Mouse (Mus musculus): Measurements from ENCODE around the gene 2810006K23Rik. TPM values are rescaled to one million over a fixed set of nuclear protein-coding genes. Genes with fewer than 3 reads are reported as not detected.
A peak's percentile ranks its signal among the peaks of the same experiment; 100 is the strongest.
"Not testable (repeated sequence)": the region's sequence is repeated elsewhere in the genome, so short reads cannot be mapped to it uniquely, and the experiment has no call there.

2810006K23Rik gene
- total RNA-seq, 2 experiments from 2014 or later = 11.7 to 11.9 TPM

DNA sequence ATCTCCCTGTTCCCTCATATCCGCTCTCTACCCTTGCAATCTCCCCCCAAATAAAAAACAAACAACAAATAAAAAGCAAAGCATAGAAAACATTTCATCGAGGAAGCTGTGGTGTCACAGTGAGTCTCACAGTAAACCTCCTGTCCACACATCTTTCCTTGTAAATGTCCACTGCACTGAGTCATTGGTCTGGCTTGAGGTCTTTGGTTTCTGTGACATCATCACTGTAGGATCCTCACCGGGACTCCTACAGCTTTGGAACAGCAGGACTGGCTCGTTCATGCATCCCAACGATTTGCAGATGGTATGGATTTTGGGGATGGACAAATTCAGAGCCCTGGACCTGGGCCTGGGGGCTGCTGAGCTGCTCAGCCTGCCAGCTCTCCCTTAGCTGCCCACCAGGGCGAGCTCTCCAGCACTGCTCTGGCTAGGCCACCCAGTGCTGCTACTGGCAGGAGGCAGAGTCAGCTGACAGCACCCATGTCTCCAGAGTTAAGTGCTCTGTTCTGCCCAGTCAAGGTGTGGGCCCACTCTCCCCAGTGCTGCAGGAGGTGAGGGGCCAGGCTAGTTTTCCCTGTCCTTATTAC is 14.0 kb downstream of the 2810006K23Rik start:
- intact Hi-C loops (cut with DNase I) = not testable (repeated sequence)
- peak in 1 of 2 experiments; percentile 27 for DNase-seq

DNA sequence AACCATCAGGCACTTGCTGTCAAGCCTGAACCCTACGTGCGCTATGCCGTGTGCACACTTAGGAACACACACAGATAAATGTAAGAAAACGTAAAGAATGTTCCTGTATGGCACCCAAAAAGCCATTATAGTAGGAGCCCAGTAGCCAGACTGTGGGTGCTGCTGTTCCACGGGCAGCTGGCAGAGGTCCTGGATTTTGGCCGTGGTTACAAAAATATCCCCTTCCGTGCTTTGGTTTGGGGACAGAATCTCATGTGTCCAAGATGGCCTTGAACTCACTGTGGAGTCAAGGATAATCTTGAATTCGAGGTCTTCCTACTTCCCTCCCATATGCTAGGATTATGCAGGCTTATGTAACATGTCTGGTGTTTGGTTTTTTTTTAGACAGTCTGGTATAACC is 15.0 kb downstream of the 2810006K23Rik start:
- DNase-seq = no peak
- intact Hi-C loops (cut with DNase I) = no loop called here

DNA sequence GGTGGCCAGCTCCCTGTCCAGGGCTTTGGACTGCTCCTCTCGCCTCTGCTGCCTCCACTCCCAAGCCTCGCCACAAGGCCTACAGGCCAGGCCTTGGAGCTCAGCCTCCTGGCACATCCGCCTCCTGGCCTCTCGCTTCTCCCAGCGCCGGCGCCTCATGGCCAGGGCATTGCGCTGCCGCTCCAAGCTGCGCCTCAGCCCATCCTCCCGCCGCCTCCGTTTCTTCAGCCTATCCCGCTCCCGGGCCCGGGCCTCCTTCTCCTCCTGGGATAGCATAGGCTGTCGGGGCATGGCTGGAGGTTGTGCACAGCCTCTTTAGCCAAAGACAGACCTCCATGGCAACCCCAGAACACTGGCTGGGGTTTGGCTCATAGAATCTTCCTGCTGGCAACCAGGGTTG is 21.3 kb downstream of the 2810006K23Rik start:
- intact Hi-C loops (cut with DNase I) = no loop called here
- DNase-seq = peak in 1 of 2 experiments; percentile 29

- no peak for DNase-seq
- intact Hi-C loops (cut with DNase I) = no loop called here
Measured at GRCm38 (mm10) chr5:124350350-124350749, 22.5 kb downstream of the 2810006K23Rik start.

DNA sequence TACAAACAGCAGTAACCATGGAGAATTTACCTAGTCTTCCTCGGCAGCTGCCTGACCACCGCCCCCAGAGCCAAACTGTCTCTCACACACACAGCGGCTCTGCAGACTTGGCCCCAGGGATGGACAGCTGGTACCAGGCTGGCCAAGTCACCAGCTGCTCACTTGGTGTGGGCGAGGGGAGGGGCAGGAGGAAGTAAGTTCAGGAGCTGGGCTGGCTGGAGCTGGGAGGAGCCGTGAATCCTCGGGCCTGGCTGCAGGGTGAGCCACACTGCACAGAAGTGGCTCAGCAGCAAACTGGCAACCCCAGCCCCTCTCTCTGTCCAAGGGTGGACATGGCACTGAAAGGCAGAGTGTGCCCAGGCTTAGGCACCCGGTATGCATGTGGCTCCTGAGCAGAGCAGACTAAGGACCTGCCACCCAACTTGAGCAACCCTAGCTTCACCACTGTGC is 23.2 kb downstream of the 2810006K23Rik start:
- peak; percentile 59 to 66 for DNase-seq
- intact Hi-C loops (cut with DNase I) = no loop called here

DNA sequence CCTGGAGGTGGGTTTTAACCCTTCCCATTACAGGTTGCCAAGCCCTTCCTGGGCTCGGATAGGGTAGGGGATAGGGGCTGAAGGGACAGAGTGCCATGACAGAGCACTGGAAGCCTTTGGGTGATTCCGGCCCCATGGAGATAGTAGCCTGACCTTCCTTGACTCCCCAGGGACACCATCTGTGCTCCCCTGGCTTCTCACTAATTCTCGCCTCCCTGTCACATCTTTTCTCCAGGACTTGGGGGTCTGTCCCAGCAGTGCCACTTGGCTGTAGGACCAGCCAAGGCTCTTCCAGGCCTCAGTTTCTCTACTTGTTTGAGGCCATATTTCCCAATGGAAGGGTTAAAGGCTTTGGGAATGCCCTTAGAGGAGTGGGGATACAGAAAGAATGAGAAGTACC is 23.7 kb downstream of the 2810006K23Rik start:
- no peak for DNase-seq
- intact Hi-C loops (cut with DNase I) = loop anchor here (2.0 kb wide), 1 partner anchor 23 kb away; the partner anchor contains the start of gene 2810006K23Rik

GRCm38 (mm10) chr5:124352141-124352920 is 24.4 kb downstream of the 2810006K23Rik start:
- peak; percentile 83 to 86 for DNase-seq
- intact Hi-C loops (cut with DNase I) = loop anchor here (2.0 kb wide), 1 partner anchor 24 kb away; the partner anchor contains the start of gene 2810006K23Rik

- intact Hi-C loops (cut with DNase I) = loop anchor here (2.0 kb wide), 1 partner anchor 24 kb away; the partner anchor contains the start of gene 2810006K23Rik
Measured at GRCm38 (mm10) chr5:124353011-124353725, 25.3 kb downstream of the 2810006K23Rik start.

DNA sequence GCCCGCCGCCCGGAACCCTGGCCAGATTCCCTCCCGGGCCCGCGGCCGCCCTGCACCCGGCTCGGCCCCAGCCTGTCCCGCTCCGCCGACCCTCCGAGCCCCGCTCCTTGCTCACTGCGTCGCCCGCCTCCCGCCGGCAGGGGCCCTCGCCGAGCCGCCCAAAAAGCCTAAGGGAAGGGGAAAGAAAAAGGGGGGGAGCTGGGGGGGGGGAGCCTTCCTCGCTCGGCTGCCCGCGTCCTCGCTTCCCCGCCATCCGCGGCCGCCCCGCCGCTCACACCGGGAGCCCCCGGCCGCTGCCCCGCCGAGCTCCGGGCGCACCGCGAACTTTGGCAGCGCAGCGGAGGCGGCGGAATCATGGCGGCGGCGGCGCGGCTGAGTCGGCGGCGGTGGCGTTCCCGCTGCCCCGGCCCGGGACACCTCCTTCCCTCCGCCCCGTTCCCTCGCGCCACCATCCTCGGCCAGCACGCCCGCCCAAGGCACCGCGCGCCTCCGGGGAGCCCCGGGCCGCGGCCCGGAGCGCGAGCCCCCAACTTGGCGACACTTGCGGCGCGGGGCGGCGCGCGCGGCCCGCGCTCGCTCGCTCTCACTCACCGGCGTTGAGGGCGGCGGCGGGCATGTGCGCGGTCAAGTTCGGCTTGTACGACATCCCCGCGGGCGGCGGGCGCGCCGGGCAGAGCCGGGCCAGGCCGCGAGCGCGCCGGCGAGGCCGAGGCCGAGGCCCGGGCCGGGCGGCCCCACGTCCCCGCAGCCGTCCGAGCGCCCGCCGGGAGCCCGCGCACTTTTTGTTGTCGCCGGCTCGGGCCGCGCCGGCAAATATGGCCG is 26.0 kb downstream of the 2810006K23Rik start:
- peak; percentile 75 to 78 for DNase-seq
- intact Hi-C loops (cut with DNase I) = loop anchor here (2.0 kb wide), 1 partner anchor 25 kb away; the partner anchor contains the start of gene 2810006K23Rik

More at GRCm38 (mm10) chr5:124353011-124353725, 25.3 kb downstream of the 2810006K23Rik start:
- peak in 1 of 2 experiments; percentile 55 for DNase-seq

- peak; percentile 40 to 58 for DNase-seq
Measured at GRCm38 (mm10) chr5:124354574-124355424, 26.9 kb downstream of the 2810006K23Rik start.

DNA sequence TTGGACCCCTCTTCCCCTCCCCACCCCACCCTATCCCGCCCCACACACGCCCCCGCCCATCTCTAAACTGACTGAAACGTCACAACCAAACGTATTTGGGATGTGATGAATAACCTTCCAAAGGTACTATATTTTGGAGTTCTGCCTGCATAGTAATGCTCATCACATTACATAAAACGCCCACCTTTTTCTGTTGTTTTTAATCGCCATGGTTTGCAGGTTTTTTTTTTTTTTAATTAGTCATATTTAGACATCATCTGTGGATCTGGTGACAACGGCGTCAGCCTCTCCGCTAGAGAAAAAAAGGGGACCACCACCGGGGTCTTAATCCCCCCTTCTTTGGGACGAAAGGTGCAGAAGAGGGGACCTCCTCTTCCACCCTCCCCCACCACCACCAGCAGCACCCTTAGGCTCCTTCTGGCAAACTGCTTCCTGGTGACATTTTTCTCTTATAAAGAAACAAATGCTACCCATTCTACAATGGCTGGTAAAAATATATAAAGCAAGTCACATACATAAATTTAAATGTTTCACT is 27.6 kb downstream of the 2810006K23Rik start:
- no peak for DNase-seq
- intact Hi-C loops (cut with DNase I) = no loop called here

More at GRCm38 (mm10) chr5:124354574-124355424, 26.9 kb downstream of the 2810006K23Rik start:
- intact Hi-C loops (cut with DNase I) = no loop called here

- intact Hi-C loops (cut with DNase I) = no loop called here
- DNase-seq = no peak
Measured at GRCm38 (mm10) chr5:124356695-124357094, 28.8 kb downstream of the 2810006K23Rik start.

GRCm38 (mm10) chr5:124359641-124360040 is 31.8 kb downstream of the 2810006K23Rik start:
- no peak for DNase-seq
- intact Hi-C loops (cut with DNase I) = no loop called here

DNA sequence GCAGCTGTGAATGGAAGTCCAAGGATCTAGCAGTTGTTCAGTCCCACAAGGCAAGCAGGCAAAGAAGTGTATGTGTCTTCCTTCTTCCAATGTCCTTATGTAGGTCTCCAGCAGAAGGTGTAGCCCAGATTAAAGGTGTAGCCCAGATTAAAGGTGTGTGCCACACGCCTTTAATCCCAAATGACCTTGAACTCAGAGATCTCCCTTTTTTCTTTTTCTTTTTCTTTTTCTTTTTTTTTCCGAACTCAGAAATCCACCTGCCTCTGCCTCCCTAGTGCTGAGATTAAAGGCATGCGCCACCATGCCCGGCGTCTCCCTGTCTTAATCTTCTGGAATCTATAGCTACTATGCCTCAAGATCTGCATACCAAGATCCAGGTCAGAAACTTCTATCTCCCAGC is 35.1 kb downstream of the 2810006K23Rik start, which contains the start of gene Cdk2ap1:
Gene Cdk2ap1 (minus strand): TSS at position 101 of the 400 bp plus-strand sequence.
- DNase-seq; intact Hi-C loops (cut with DNase I): not testable (repeated sequence)

DNA sequence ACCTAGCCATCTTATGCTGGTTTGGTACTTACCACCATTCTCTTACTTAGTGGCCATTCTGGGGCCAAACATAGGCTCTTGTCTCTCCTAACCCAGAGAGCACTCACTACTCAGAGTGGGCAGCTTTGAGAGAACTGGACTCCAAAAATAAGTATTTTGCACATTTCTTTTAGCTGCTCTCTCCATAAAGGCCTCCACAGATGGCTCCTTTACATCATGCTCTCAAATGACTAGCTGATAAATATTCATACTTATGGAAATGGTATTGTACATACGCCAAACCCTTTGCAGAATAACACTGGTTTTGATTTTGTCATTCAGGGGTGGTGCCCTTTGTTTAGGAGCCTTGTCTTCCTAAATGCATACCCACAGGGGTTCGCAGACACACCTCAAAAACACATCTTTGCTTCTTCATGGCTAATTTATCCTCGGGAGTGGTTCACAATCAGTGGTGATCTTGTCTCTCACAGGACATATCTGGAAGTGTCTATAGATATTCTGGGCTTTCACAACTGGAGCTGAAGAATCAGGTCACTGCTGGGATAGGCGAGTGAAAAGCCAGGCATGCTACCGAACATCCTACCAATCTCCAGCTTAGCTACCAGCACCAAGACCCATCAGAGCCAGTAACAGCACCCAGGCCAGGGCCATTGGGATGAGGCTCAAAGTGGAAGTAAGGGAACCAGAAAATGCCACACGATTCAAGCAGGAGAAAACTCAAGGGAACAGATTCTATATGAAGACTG is 36.5 kb downstream of the 2810006K23Rik start:
- intact Hi-C loops (cut with DNase I) = no loop called here
- DNase-seq = no peak

DNA sequence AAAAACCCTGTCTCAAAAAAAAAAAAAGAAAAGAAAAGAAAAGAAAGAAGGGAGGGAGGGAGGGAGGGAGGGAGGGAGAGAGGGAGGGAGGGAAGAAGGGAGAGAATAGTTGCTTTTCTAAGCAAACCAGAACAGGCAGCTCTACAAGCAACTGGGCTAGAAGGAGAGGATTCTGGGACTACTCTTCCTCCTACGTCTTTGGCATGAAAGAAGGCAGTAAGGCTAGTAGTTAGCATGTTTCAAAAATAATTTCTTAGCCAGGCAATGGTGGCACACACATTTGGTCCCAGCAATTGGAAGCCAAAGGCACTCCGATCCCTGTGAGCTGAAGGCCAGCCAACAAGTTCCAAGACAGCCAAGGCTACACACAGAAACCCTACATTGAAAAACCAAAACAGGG is 37.9 kb downstream of the 2810006K23Rik start:
- DNase-seq = no peak
- intact Hi-C loops (cut with DNase I) = no loop called here

- intact Hi-C loops (cut with DNase I) = no loop called here
- DNase-seq = no peak
Measured at GRCm38 (mm10) chr5:124366721-124367120, 38.8 kb downstream of the 2810006K23Rik start.

- DNase-seq = no peak
- intact Hi-C loops (cut with DNase I) = no loop called here
Measured at GRCm38 (mm10) chr5:124374298-124374697, 46.4 kb downstream of the 2810006K23Rik start.

All from heart, postnatal 14 days (tissue).